In the genomic region with DNA sequence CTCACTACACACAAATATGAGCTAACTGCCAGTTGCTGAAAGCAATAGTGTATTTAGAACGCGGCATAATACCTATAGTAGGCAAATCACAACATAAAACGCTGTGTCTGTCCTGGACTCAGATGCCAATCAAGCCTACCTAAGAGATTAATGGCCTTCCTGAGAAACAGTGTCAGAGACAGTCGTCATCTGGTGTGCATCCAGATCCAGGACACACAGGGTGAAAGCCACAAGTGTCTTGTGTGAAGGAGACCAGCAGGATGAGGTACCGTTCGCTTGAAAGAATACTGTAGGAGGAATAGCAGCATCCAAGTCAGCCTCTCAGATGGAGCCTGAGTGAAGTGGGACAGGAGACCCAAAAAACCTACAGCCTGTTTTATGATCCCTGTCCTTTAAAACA, we compare ENCODE assay signal across 18 mouse cellular contexts.
"Had no signal": no experiment of that assay in that cellular context is flagged by ENCODE, and none has a peak within 500 bp of the region (broad histone marks: within the 10 kb centered on the region; RNA-seq: fewer than 3 reads in every experiment).

No protein-coding gene starts in this region.

- DNase-seq: lung, embryonic 14.5 days; lung, postnatal 10 days; lung, postnatal 4 days; midbrain, embryonic 14.5 days; retina, postnatal 1 day; right cerebral cortex, adult 18-20 months; right cerebral cortex, postnatal 25 days; right cerebral cortex, postnatal 4 days; spleen, adult 18-20 months; thymus, adult 18-20 months; thymus, postnatal 14 days; thymus, postnatal 36 days had no signal

- H3K4me3 ChIP-seq: midbrain, embryonic 10.5 days; midbrain, embryonic 12.5 days; myocyte; neural tube, embryonic 13.5 days; neural tube, embryonic 15.5 days had no signal

- ATAC-seq: midbrain, embryonic 16.5 days had no signal

- H3K27ac ChIP-seq: midbrain, embryonic 10.5 days; midbrain, embryonic 12.5 days; neural tube, embryonic 13.5 days; neural tube, embryonic 15.5 days had no signal
